Mouse (Mus musculus) liver, adult 2 months (tissue): ENCODE measurements around the gene Zfp456.
A peak's percentile ranks its signal among the peaks of the same experiment; 100 is the strongest.
"Not testable (repeated sequence)": the region's sequence is repeated elsewhere in the genome, so short reads cannot be mapped to it uniquely, and the experiment has no call there.

Experiments
- CTCF ChIP-seq: fragments of 200-500 bp; IDR thresholded peaks from 2 replicates; pipeline ENCODE4 v1.5.1; 2011; ENCODE audit warnings: low read depth, low read length, control low read depth
- POLR2A ChIP-seq: fragments of 200-500 bp; IDR thresholded peaks from 2 replicates; pipeline ENCODE4 v1.6.1; 2011; ENCODE audit warnings: low read length, control low read depth; ENCODE audit not compliant: insufficient read depth; ENCODE audit errors: extremely low read depth

- peak; percentile 31; the same call in 1 of the 2 replicates for TF ChIP-seq CTCF
- TF ChIP-seq POLR2A = not testable (repeated sequence)
Measured at GRCm38 (mm10) chr13:67413634-67414033, 38.0 kb upstream of the Zfp456 start.
